Mouse (Mus musculus) gastrocnemius, postnatal 36 days (tissue): ENCODE results near the gene Il17d. TPM values are rescaled to one million over a fixed set of nuclear protein-coding genes. Genes with fewer than 3 reads are reported as not detected.

ENCODE experiments used
- DNase-seq, 2 experiments: peaks; one replicate each; pipeline ENCODE4 v3.0.0; 2022
- intact Hi-C: fragments of 180-260 bp; cut with DNase I; formaldehyde crosslinking; loops from one replicate; pipeline ENCODE4 v1.15.1; 2025
- total RNA-seq, 2 experiments: library from RNA; stranded (reverse); gene quantifications; 2 replicates each; pipeline ENCODE4 v1.2.3; 2021

Gene Il17d
- total RNA-seq, 2 experiments from 2014 or later: 1.5 to 2.1 TPM

- DNase-seq: no peak
- intact Hi-C loops: loop anchor here (2.0 kb wide), 1 partner anchor 83 kb away; no protein-coding TSS in a partner anchor
Measured at GRCm38 (mm10) chr14:57533841-57534240, 9.3 kb downstream of the Il17d start.

DNA sequence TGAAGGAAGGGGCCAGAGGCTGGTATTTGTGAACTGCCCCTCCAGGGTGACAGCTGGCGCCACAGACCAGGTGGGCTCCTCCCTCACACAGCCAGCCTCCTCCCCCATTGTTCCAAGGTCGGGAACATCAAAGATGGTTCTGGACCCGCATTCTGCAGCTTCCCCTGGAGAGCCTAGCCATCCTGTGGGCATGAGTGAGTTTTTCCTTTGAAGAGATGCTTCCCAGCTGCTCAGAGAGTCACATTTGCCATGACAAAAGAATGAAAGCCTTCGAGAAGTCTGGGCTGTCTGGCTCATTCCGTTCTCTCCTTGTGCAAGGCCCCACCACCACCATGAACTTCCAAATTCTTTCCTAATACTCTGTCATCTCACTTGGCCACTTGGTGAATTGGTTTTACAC is 9.8 kb downstream of the Il17d start:
- DNase-seq: no peak
- intact Hi-C loops: no loop called here

DNA sequence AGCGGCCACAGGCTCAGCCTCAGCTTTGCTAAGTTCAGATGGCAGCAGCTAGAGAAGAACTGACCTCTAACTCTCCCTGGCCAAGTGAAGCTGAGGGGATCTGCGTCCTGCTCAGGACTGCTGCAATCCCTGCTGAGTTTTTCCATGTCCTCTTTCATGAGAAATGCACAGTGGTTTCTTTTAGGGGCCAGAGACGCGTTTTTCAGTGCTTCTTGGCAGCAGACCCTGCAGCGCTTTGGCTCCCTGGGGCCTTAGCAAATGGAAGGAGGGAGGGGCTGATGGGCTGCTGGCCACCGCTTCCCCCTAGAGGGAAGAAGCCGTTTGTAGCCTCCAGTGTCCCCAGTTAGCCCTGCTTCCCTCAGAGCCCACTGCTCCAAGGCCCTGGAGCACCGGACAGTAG is 10.4 kb downstream of the Il17d start:
- intact Hi-C loops: no loop called here
- peak; percentile 55 to 70 for DNase-seq

DNA sequence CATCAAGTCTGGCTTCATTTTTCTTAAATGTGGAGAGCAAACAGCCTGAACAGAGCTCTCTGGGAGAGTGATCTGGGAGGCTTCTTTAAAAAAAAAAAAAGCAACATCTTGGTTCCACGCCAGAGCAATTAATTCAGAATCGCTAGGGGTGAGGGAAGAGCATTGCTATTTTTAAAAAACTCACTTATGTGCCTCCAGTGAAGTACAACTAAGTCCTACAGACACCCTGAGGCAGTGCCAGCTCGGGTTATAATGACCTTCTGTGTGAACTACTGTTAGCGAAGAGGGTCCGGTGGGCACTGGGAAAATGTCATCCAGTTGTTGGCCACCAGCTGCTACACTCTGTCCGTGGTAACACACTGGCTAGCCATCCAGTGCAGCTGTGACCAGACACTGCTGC is 11.1 kb downstream of the Il17d start:
- intact Hi-C loops: no loop called here

GRCm38 (mm10) chr14:57536820-57537219 is 12.2 kb downstream of the Il17d start:
- DNase-seq: no peak
- intact Hi-C loops: no loop called here

More for the DNA sequence above, 11.1 kb downstream of the Il17d start:
- DNase-seq: no peak

- no peak for DNase-seq
- intact Hi-C loops: no loop called here
Measured at GRCm38 (mm10) chr14:57537261-57538015, 12.9 kb downstream of the Il17d start.

DNA sequence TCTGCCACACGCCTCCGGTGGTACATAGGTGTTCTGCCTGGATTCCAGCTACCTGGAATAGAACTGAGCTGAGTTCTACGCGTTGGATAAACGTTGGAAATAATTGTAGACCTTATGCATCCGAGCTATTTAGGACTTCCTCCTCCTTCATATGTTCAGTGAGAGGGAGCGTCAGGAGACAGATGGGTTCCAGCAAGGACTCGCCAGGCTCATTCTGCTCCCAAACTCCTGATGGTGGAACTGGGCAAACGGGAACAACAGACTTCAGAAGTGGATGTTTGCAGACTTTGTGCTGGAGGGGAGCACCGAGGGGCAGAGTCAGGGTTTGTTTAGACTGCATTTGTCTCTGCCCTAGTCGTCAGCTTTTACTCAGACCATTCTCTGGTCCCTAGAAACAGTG is 16.1 kb downstream of the Il17d start:
- no peak for DNase-seq
- intact Hi-C loops: no loop called here

DNA sequence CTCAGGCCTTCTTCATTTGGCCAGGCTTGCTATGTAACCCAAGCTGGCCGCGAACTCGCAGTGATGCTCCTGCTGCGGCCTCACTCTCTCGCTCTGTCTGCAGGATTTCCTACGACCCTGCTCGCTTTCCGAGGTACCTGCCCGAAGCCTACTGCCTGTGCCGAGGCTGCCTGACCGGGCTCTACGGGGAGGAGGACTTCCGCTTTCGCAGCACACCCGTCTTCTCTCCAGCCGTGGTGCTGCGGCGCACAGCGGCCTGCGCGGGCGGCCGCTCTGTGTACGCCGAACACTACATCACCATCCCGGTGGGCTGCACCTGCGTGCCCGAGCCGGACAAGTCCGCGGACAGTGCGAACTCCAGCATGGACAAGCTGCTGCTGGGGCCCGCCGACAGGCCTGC is 17.7 kb downstream of the Il17d start:
- intact Hi-C loops: no loop called here
- no peak for DNase-seq

DNA sequence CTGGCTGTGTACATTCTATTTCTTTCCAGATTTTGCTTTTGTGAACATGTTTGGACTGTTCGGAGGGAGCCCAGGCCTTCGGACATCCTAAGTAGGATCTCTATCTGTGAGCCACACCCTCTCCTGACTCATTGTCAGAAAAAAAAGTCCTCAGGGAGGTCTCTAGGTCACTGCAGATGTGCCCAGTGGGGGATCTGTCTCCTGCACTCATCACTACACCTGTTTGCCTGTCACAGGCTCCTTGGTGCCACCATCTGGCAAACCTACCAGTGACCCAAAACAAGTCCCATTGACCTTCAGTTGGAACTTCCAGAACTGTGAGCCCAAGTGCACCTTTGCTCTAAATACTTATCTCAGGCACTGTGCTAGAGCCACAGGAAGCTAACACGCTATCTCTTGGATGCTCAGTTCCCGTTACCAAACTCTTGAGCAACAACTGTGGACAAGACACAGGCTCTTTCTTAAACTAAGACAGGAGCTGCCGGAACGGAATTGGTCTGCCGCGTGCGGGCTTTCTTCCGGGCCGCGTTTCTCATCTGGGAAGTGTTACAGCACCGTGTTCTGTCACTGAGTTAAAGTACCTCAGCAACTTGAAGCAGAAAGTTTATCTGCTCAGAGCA is 19.0 kb downstream of the Il17d start:
- intact Hi-C loops: no loop called here
- DNase-seq: no peak

GRCm38 (mm10) chr14:57545526-57545925 is 20.9 kb downstream of the Il17d start:
- no peak for DNase-seq
- intact Hi-C loops: no loop called here

DNA sequence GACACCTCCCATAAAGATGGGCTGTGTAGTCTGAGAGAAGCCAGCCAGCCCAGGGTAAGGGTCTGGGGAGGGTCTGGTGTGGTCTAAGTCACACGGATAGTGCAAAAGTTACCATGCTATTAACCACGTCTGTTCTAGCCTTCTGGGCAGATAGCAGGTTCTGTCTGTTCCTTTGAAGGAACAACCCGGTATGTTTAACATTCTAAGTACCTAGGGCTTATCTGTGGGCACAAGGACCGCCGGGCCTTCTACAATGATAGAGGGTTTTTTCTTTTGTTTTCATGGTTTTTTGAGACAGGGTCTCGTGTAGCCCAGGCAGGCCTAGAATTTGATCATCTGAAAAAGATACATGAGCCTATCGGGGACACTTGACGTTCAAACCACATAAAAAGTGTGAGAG is 21.6 kb downstream of the Il17d start:
- intact Hi-C loops: no loop called here
- no peak for DNase-seq

GRCm38 (mm10) chr14:57546557-57547021 is 22.0 kb downstream of the Il17d start:
- intact Hi-C loops: no loop called here

DNA sequence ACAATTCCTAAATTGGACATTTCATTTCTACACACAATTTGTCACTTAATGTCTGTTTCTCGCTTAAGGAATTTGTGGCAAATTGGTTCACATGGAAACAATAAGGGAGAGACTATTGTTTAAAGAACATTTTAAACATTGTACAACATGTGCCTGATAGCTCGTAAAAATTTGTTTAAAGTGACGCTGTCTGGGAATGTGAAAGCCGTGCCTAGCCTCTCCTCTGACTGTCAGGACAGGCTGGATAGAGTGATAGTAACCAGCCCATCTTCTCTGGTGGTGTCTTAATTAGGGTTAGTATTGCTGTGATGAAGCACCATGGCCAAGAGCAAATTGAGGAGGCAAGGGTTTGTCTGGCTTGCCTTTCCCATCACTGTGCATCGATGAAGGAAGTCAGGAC is 22.5 kb downstream of the Il17d start:
- intact Hi-C loops: no loop called here
- no peak for DNase-seq

More at GRCm38 (mm10) chr14:57546557-57547021, 22.0 kb downstream of the Il17d start:
- no peak for DNase-seq

- intact Hi-C loops: no loop called here
- no peak for DNase-seq
Measured at GRCm38 (mm10) chr14:57552945-57553344, 28.4 kb downstream of the Il17d start.

- DNase-seq: no peak
- intact Hi-C loops: no loop called here
Measured at GRCm38 (mm10) chr14:57554434-57554833, 29.9 kb downstream of the Il17d start.

DNA sequence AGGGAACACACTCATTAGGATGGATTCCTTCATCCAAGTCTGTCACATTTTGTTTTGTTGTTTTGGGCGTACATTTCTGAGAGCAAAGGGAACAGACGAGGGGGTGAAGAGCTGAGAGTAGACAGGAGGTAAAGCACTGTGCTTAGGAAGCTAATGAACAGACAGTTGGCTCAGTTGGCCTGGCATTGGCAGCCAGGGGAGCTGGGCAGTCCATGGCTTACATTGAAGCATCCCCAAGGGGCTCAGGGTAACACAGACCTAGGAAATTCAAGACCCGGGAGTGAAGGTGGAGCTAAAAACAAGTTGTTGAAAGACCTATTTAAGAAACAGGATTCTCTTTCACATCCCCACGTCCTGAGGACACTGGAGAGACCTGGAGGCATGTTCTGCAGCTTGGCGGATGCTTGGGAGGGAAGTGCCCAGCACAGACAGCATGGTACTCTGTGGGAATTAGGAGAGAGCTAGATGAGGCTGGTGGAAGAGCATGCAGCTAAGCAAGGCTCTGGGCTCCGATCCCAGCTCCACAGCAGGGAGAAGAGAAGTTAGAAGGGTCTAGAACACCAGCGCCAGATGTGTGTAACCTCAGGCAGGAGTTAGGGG is 31.0 kb downstream of the Il17d start:
- intact Hi-C loops: no loop called here
- DNase-seq: no peak

- no peak for DNase-seq
- intact Hi-C loops: no loop called here
Measured at GRCm38 (mm10) chr14:57556922-57557321, 32.3 kb downstream of the Il17d start.

DNA sequence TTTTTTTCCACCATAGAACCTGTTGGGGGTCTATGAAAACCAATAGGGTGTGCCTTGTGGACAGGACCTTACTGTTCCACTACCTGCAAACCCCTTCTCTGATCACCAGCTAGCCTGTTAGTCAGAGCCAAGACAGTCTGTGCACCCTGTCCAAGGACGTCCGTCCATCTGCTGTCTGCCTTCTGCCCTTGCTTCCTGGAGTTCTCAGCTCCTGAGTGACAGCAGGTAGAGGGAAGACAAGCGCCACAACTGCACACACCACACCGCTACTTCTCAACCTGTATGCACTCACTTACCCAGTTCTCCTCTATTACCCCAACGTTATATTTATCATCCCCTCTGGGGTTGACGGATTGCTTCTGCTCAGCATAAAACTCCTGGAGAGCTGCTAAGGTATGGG is 41.0 kb downstream of the Il17d start:
- intact Hi-C loops: no loop called here
- no peak for DNase-seq

DNA sequence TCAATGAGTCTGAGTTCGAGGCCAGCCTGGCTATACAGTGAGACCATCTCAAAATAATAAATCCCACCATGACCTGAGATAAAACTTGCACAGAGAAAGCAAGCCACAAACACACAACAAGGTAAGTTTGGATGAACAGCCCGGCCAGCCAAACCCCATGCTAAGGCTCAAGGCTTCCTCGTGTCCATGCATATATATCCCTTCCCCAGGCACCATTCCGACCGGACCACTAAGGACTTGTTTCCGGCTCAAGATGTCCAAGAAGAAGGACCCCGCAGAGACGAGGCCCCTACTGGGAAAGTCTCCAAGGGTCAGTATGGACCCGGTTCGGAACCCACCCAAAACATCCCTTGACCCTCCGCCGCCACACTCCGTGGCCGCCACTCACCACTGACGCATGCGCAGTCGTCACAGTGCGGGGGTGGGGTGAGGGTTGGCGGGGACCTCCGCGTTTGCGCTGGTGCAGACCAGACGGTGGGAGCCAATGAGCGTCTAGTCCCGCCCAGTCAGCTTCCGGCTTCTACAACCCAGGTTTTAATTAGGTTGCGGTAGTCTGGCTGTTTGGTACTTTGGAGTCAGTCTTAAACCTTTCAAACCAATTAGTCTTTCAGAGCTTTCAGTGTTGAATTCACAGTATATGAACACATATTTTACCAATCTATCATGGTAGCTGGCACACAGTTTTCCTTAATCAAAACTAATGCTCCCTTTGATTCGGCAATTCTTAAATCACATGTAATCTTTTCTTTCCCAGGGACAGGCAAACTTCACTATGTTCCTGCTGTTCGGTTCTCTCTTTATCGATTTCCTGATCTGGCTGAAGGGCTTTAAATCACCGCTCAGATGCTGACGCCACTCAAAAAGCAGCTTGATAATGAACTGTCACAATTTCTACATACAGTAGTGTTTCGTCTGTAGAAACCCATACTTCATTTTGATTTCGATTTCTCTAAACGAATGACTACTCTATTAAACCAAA is 46.9 kb downstream of the Il17d start, which contains the start of gene Eef1akmt1:
Eef1akmt1 (minus strand) TSS at position 458 of the 979 bp plus-strand sequence.
- peak; percentile 94 to 97 for DNase-seq
- intact Hi-C loops: loop anchor here (5.0 kb wide), 1 partner anchor 44 kb away; no protein-coding TSS in a partner anchor
